Mouse (Mus musculus): ENCODE results near the gene Olfr453. TPM values are rescaled to one million over a fixed set of nuclear protein-coding genes. Genes with fewer than 3 reads are reported as not detected.

The Olfr453 gene
- not detected in 2 replicates for polyA plus RNA-seq (2012; rRNA removed)

DNA sequence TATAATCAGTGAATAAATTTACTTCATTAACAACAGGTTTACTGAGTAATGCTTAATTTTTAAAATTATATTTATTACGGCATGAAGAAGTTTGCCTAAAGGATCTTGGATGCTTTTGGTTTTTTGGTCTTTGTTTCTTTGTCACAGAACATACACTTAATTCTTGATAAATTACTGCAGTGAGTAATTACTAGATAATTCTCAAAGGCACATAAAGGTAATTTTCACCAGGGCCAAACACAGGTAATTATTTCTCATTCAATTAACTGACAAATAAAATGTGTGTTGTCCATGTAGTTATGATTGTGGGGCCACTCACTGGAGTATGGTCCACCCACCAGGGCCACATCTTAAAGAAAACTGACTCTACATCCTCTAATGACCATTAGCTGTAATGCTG is at the start of gene Olfr453:
Gene Olfr453, plus strand, starts transcription at position 301 of the 400 bp plus-strand sequence.

DNA sequence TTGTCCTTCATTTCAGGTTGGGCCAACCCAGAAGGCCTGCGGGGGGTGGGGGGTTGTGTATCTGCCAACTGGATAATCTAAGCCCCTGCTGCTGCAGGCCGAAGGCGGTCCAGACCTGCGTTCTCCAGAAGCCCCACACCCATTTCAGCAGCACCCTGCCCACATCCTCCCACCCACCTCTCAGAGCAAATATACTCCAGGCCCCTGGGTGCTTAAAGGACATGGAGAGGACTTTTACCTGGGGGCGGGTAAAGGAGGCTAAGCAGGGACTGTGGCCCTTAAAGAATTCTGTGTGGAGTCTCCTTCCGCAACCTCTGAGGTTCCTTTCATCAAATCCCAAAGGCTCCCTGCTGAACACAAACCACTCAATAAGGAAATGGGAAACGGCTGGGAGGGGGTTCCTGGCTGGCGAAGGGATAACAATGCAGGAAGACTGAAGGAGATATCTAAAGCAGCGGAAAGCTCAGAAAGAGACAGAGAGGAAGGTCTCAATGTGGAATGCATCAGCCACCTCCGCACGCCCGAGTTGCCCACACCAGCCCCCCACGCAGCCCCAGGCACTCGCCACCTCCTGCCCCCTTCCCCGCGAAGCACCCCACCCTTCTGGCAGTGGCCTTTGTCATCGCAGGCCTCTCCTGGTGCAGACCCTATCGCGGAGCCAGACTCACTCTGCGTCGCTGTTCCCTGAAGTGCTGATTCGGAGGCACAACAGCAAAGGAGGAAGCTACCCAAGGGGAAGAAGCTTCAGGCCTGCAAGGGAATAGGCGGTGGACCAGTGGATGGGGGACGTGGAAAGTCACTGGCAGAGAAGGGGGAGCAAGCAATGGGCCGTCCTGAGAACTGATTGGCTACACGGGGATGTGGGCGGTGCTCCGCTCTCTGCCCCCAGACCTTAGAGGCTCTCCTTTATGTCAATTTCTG is 29.6 kb upstream of the Olfr453 start, which contains the start of gene Tcaf1:
Gene Tcaf1, minus strand, starts transcription at position 798 of the 921 bp plus-strand sequence.

DNA sequence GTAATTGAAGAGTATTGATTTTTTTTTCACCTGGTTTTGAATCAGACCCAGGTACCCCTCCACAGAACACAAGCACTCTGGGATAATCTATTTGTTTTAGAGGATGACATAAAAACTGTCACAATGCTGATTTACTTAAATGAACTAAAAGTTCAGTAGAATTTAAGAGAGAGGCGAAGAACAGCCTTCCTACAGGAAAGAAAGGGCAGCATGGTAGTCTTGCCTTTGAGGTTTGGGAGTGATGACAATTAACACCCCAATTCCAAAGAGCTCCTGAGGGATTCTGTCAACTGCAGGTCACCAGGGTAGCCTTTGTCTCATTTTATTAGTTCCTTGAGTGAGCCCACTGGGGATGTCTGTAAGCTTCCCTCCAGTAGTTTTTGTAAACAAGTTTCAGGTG is 16.9 kb downstream of the Olfr453 start, which contains the start of gene Olfr38:
Gene Olfr38, plus strand, starts transcription at position 301 of the 400 bp plus-strand sequence.

DNA sequence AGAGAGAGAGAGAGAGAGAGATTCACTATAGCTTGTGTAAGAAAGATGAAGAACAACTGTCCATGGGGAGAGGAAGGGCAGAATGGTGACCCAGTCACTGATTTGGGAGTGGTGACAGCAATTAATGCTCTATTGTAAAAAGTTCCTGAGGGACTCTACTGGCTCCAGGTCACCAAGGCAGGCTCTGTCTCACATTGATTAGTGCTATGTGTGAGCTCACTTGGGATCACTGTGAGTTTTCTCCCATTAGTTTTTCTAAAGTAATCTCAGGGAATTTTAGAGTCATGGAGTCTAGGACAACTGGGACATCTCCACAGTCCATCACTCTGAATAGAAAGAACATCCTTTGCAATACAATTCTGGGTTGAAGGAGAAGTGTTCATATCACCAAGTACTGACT is 45.6 kb downstream of the Olfr453 start, which contains the start of gene Olfr452:
Gene Olfr452, plus strand, starts transcription at position 301 of the 400 bp plus-strand sequence.

Other genes with a start within 250 kb of the Olfr453 start
- gene Olfr455, start 191.8 kb upstream of the Olfr453 start, polyA plus RNA-seq (2012; rRNA removed) = not detected in 2 replicates
- not detected in 2 replicates for gene Tcaf3, start 141.7 kb upstream of the Olfr453 start, polyA plus RNA-seq (2012; rRNA removed)
- 3.1 and 3.4 TPM in 2 replicates for gene Tcaf2, start 94.1 kb upstream of the Olfr453 start, polyA plus RNA-seq (2012; rRNA removed)
- 84.3 and 86.2 TPM in 2 replicates for gene Tcaf1, start 29.3 kb upstream of the Olfr453 start, polyA plus RNA-seq (2012; rRNA removed)
- gene Olfr38, start 17.0 kb downstream of the Olfr453 start, polyA plus RNA-seq (2012; rRNA removed) = not detected in 2 replicates
- gene Olfr452, start 45.7 kb downstream of the Olfr453 start, polyA plus RNA-seq (2012; rRNA removed) = not detected in 2 replicates
- not detected in 2 replicates for gene Olfr450, start 72.6 kb downstream of the Olfr453 start, polyA plus RNA-seq (2012; rRNA removed)
- gene Olfr449, start 95.0 kb downstream of the Olfr453 start, polyA plus RNA-seq (2012; rRNA removed) = not detected in 2 replicates
- not detected in 2 replicates for gene Olfr448, start 151.1 kb downstream of the Olfr453 start, polyA plus RNA-seq (2012; rRNA removed)
- not detected in 2 replicates for gene Olfr447, start 169.5 kb downstream of the Olfr453 start, polyA plus RNA-seq (2012; rRNA removed)
- gene Olfr446, start 182.0 kb downstream of the Olfr453 start, polyA plus RNA-seq (2012; rRNA removed) = not detected in 2 replicates
- gene Olfr444, start 209.7 kb downstream of the Olfr453 start, polyA plus RNA-seq (2012; rRNA removed) = not detected in 2 replicates

All from ovary, adult 2 months (tissue).